Mouse (Mus musculus) C2C12 (cell line): Measurements from ENCODE around the gene Atxn1l.

Source experiments
- CTCF ChIP-seq: IDR thresholded peaks from one replicate; pipeline ENCODE4 v1.5.1; 2011; ENCODE audit not compliant: control insufficient read depth, insufficient read depth, insufficient read length
- USF1 ChIP-seq: IDR thresholded peaks from one replicate; pipeline ENCODE4 v1.6.1; 2011; ENCODE audit warnings: low read depth, mild to moderate bottlenecking, control low read depth, moderate library complexity

DNA sequence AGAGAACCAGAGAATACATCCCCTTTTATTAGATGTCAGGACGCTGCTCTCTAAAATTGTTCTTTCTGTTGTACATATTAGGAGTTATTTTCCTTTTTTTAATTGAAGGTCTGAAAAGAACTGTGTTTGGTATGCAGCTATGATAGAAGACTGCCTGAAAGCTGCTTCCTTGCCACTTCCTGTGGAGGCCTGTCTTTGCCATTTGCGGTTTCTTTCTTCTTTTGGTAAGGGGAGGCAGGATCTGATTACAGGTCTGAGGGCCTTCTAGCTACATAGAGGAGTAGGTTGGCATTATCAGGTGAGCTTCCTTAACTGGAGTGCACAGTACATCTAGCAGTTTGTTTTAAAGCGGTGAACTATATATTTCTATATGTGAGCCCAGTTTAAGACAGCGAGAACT lies 29.6 kb downstream of the Atxn1l start:
- TF ChIP-seq CTCF (no peak), USF1 (no peak)
